Mouse (Mus musculus): Measurements from ENCODE around the gene Otop3.

Otop3 gene

DNA sequence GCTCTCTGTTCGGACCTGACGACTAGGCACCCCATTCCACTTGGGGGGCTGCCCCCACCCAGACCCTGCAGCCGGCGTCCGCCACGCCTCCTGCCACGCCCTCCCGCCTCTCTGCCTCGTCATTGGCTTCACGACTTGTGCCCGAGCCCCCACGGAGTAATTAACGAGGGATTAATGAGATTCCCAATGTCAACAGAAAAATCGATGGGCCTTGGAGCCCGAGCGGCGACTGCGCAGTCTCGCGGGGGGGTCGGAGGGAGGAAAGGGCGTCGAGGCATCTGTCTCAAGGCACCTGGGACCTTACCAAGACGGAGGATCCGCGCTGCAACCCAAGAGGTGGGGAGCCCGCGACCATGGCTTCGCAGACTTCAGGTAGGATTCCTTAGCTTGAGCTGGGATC is at the start of gene Otop3:
TSS of gene Otop3 (plus strand) at position 201 of the 400 bp plus-strand sequence.
- no peak for DNase-seq

DNA sequence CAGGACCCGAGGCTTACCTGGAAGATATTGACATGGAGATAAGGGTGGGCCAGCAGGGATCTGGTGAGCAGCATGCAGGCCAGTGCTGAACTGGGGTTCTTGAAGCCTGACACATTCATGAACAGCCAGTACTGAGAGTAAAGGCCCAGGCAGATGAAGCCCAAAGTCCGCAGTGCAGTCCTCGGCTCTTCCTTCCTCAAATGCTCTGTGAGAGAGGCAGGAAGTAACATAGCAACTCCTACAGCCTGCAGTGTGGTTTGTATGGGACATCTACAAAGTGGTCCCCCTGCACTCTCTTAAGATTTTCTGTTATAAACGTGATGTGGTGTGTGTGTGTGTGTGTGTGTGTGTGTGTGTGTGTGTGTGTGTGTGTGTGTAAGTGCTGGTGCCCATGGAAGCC is 49.2 kb upstream of the Otop3 start:
- no peak for DNase-seq

DNA sequence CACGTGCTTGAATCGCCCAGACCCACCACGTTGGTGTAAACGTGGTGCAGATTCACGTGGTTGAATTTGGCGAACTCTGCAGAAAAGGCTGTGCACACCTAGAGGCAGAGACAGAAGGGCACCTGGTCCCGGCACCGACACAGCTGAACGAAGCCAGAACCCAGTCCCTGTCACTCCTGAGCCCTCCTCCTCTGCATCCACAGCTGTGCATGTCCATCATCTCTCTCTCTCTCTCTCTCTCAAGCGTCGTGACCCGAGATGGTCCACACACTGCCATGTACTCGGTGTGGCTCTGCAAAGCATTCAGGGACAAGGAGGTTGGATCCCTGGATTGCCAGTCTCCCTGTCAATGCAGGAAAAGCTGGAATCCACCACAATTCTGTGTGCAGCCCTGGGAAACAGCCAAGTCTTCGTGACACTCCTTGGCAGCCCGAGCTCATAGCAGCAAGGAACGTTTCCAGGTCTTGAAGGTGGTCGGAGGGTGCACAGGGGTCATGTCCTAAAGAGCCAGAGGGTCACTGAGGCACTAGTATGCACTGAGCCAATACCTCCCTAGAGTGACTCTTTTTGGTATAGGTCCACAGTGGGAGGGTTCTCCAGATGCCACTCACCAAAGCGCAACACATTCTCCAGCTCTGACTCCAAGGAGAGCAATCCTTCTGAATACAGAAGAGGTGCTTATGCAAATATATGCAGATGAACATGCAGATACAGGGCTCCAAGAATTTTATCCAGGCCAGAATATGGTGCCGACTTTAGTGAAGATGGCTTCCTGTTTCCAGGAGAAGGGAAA is 48.1 kb upstream of the Otop3 start:
- no peak for DNase-seq

DNA sequence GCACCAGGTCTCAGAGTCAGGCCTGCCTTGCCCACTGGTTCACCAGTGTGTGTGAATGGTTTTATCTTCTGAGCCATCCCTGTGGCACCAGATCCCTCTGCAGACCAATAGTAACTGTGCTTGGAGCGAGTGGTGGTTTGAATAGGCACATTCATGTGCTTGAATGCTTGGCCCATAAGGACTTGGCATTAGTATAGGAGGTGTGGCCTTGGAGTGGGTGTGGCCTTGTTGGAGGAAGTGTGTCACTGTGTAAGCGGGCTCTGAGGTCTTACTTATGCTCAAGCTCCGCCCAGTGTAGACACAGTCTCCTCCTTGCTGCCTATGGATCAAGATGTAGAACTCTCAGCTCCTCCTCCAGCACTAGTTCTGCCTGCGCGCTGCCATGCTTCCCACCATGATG is 47.1 kb upstream of the Otop3 start:
- no peak for DNase-seq

DNA sequence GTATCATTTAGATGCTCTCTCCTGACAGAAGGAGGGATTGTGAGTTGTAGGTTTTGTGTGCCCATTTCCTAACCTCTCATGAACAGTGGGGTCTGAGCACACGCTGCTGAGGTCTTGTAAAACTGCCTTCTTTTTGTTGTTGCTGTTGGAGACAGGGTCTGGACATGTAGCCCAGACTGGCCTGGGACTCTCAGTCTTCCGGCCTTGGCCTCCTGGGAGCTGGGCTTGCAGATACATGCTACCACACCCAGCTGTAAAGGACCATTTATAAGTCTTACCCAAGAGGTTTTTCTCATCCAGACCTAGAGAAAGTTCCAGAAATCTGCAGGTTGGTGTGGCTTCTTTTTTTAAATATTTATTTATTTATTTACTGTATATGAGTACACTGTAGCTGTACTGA is 46.2 kb upstream of the Otop3 start:
- no peak for DNase-seq

DNA sequence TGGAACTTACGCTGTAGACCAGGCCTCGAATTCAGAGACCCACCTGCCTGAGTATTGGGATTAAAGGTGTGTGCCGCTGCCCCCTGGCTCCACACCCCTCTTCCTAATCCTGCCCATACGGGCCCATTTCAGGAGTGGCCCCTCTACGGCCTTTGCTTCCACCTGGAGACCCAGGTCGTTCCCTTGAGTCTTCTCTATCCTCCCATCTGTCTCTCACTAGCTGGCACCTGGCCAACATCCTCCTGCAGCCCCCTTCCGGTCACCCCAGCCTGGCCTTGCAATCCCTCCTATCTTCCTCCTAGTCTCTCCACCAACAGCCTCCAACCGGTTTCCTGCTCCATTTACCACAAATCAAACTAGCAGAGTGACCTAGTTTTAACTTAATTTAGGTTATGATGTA is 44.6 kb upstream of the Otop3 start:
- no peak for DNase-seq

DNA sequence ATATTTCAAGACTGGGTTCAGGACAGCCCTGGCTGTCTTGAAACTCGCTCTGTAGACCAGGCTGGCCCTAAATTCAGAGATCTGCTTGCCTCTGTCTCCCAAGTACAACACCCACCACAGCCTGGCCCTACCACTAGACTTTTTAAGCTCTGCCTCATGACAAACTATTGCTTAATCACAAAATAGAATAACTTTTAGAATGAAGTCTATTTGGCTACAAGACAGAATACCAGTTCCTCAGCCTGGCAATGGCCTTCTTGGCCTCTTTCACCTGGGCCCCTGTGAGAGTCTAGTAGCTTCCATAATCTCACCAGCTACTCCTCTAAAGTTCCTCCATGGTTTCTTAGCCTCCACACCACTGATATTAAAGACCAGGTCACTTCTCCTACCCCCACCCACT is 44.2 kb upstream of the Otop3 start:
- no peak for DNase-seq

DNA sequence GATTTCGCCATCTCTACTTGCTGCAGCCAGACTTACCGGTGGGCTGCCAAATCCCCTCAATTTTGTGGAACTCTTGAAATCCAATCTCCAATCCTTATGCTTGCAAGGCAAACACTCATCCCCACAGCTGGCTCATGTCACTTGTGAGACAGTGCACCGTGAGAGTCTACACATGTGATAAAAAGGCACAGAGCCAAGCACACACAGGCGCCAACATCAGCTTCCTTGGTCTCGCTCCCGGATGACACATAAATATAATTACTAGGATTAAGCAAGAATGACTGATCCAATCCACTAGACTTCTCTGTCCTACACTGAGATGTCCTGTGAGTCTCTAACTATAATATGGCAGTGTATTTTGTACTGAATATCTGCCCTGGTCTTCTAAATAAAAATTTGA is 43.6 kb upstream of the Otop3 start:
- DNase-seq: no peak

DNA sequence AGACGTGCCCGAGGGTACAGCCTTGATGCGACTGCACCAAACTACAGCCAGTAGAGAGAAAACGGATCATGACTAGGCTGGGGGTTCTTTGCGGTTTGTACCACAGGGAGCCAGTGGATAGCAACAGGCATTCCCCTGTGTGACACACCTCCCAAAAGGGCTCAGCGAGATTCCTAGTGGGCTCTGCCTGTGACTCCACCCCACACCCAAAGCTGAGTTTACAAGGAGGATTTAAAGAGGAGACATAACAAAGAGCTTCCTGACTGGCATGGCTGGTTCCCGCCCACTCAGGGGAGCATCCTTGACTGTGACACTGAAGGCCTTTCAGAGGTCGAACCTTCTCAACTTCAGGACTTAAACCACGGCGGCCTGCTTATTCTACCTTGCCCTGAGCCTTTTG is 43.0 kb upstream of the Otop3 start:
- DNase-seq: peak; percentile 23

DNA sequence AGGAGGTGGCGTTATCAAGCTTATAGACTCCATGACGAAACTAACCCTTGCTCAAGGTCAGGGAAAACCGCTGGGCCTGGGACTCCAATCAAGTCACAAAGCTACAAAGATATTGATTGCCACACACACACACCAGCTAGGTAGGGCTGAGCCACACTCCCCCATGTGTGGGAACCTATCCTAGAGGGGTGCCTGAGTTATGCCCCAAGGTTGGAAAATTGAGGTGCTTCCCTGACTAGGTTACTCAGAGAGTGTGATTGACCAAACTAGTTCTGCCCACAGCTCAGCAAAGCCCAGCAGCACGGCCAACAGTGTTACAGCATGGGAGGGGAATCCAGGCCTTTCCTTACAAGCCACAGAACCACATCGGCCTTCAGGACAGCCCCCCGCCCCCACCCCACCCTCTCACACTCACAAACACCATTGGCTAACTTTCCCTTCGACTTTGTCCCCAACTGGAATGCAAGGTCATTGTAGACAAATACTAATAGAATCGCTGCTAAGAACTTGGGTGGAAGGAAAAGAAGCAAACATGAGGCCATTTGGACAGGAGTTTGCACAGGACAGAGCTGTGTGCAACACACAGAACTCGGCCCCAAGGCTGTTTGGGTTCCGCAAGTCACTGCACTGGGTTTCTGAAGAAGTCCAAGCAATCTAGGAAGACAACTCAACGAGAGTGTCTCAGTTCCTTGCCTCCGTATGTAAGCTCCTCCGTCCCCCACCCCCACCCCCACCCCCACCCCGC is 41.7 kb upstream of the Otop3 start:
- DNase-seq: no peak

DNA sequence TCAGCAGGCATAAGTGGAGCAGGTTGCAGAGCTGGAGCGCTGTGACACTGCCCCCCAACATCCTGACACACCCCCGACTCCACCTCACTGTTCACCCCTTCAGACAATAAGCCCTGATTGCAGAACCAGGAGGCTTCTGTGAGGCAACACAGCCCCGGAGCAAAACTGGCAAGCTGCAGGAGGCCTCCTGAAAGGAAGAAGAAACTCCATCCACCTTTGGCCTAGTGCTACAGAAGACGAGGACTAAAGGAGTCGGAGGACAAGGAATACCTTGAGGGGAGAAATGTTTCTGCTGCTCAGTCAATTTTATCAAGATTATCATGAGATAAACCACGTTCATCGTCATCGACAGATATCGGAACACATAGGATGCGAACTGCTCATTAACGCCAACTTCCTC is 38.6 kb upstream of the Otop3 start:
- no peak for DNase-seq

DNA sequence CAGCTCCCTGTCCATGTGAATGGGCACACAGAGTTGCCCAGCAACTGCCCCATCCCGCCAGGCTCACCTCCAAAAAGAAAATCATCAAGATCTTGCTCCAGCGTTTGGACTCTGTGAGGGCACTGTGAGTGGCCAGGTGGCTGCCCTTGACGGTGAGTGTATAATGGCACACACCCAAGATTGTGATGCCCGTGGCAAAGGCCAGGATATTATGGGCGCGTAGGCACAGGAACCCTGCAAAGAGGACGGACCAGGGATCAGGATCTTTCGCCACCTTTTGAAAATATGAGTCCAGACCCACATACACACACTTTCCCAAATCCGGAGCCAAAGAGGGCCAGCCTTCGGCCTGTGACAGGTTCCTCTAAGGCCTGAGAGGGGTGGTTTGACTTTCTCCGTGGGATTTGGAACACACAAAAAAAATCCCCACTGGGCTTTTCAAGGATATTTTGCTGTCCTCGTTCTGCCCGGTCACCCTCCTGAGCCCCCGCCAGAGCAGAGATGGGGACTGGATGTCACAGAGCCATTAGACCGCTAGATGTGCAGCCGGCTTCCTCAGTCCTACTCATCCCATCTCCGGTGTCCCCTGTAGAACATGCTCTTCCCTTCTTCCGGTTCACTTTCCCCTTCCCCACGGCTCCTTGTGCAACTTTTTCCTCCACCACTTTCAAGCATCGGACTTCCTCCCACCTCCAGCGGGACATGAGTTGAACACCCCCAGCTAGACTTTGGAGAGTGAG is 37.9 kb upstream of the Otop3 start:
- DNase-seq: peak; percentile 85

DNA sequence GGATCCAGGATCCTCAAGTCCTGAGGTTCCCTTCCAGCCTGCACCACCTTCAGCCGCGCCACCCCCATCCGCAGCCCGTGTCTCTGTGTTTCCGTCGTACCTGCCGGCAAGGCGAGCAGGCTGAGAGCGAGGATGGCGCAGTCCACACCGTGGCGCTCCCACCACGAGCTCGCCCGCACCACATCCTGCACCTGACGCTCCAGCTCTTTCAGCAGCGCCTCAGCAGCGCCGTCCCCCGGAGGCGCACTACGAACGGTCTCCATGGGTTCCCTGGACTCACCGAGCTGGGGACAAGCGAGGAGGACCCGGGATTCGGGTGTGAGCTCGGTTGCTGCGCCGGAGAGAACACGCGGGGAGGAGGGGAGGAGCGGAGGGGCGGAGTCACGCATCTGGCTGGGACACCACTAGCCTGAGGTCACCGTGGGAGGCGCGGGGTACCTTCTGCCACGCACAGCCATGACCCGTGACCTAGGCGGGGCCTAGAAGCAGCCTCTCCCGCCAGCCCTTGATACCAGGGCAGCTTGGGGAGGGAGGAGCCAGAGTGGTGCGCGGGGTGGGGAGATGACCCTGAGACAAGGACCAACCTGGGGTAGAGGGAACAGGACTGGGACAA is 37.2 kb upstream of the Otop3 start, which contains the start of gene Fads6:
TSS of gene Fads6 (minus strand) at position 450 of the 613 bp plus-strand sequence.
- peak; percentile 93 for DNase-seq

DNA sequence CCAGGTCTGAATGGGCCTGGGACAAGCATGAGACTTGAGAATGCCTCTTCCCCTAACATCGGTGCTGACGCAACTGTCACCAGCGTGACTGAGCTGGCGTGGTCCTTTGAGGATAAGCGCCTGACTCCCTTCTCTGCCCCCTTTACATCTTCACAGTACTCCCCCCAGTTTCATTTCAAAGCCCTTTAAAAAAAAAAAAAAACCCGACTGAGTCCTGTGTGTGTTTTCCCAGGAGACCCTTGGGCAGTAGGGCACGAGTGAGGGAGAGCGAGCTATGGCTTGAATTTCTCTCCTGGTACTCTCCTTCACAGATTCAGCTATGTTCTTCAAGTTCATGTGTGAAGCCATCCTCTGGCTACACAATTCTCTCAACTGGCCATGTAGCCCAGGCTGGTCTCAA is 36.4 kb upstream of the Otop3 start:
- no peak for DNase-seq

DNA sequence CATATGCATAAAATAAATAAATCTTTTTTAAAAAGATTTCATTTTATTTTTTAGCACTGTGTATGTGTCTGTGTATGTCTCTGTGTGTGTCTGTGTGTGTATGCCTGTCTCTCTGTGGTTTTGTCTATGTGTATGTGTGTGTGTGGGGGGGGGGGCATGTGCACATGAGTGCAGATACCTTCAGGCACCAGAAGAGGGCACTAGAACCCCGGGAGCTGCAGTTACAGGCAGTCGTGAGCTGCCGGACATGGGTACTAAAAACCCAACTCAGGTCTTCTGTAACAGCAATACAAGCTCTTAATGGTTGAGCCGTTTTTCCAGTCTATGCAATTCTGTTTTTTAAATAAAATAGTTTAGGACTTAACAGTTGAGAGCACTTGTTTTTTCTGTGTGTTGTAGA is 33.8 kb upstream of the Otop3 start:
- DNase-seq: no peak

DNA sequence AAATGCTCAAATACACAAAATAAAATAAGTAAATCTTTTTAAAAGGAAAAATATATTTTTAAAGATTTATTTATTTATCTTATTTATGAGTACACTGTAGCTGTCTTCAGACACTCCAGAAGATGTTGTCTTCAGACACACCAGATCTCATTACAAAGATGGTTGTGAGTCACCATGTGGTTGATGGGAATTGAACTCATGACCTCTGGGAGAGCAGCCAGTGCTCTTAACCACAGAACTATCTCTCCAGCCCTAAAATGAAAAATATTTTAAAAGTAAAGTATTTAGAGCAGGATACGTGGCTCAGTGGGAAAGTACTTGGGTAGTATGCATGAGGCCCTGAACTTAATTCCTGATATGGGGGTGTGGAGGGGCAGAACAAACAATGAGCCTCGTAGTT is 33.2 kb upstream of the Otop3 start:
- DNase-seq: no peak

DNA sequence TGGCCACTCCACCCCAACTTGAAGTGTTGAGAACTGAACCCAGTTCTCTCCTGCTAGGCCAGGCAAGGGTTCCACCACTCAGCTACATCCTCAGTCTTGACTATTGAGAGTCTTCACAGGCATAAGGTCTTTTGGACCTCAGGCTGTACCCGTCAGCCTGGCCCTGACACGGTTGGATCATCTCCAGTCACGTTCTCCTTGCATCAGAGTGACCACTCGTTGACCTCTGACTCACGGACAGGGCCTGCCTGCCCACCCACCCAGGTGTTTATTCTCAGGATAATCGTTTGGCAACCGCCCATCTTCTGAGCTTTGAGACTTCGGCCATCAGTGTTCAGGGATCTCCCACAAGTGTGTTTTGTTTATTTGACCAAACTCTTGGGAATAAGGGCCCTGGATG is 31.4 kb upstream of the Otop3 start:
- no peak for DNase-seq

DNA sequence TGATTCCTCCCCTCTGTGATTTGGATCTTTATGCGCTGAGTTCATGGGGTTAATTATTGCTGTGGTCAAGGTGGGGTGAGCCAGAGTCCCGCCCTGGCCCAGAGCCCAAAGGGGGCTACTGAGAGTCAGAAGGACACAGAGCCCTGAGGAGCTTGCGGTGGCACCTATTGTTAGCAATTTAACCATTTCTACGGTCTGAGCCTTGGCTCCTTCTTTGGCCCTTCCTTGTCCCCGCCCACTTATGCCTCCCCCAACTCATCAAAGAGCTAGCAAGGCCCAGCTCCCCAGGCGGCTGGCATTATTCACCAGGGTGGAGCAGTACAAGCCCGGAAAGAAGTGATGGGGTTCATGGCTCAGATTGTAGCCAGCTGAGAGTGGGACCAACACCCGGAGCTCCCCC is 27.7 kb upstream of the Otop3 start, which contains the start of gene Otop2:
TSS of gene Otop2 (plus strand) at position 301 of the 400 bp plus-strand sequence.
- DNase-seq: no peak

DNA sequence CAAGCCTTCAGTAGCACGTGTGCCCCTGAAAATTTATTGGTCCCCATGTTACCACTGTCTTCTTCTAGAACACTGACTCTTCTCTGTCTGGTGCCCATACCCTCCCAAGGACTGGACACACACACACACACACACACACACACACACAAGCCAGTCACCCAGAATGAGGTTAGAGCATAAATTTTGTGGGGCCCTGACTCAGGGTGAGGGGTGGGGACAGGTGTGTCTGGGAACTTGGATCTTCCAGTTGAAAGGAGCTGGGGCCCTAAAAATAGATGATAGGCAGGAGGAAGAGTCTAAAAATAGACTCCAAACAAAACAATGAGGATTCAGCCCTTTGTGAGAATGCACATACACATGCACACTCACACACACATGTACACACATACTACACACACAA is 25.8 kb upstream of the Otop3 start:
- DNase-seq: no peak

DNA sequence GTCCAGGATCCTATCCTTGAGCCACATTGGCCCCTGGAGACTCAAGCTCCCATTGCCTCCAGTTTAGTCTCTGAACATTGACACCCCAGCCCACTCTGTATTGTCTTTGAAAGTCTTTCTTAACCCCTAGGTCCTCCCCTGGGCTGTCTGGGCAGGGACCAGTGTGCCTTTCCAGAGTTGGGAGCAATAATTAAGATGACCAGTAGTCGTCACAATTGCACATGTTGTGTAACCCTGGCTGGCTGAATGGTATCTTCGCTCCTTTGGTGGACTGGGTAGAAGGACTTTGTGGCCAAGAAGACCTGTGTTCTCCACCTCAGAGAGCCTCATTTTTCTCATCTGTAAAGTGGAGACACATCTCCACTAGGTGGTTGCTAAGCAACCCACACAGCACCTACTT is 20.3 kb upstream of the Otop3 start:
- no peak for DNase-seq

DNA sequence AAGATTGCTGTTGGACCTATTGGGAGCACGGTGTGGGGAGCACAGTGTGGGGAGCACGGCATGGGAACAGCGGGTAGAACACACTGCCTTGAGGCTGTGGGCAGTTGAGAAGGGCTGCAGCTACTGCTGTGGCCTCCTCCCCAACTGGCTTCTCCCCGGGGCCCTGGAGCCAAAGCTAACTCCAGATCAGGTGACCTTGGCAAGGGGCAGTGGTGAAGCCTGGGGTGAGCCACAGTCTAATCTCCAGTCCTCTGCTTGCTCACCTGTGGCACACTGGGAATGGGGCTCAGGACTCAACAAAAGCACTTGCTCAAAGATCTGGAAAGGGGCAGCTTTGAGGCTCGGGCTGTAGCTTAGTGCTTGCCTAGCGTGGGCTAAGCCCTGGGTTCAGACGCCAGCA is 17.3 kb upstream of the Otop3 start:
- DNase-seq: no peak

DNA sequence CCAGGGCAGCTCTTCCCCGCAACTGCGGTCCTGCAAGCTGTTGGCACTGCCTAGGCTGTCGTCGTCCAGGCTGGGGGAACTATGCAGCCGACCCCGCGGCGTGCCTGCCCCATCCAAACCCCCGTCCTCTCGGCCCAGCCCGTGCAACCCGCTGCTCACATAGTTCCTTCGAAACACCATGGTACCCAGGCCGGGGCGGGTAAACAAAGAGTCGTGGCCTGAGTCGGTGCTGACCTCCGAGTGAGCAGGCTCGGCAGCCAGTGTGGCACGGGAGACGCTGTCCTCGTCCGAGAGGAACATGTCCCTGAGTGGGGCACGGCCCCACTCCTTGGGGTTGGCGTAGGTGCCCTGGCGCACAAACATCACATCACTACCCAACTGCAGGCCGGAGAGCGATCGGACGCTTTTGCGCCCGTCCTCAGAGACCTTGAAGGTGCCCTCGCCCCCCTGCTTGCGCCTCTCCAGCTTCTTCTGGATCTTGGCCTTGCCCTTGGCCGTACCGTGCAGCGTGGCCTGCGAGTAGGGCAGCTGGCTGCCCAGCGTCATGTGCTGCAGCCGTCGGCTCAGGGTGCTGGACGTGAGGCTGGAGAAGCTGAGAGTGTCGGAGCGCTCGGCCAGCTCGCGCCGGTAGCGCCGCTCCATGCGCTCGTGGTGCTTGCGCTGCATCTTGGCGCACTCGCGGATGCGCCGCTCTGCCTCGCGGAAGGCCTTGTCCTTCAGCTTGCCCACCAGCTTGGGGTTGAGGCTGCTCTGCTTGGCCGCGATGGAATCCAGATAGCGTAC is 16.1 kb upstream of the Otop3 start:
- DNase-seq: no peak
